Mouse (Mus musculus) testis, adult 2 months (tissue): ENCODE data around the gene Pbx4. TPM values are rescaled to one million over a fixed set of nuclear protein-coding genes. Genes with fewer than 3 reads are reported as not detected.

Source experiments
- H3K27ac ChIP-seq: fragments of 200-500 bp; 2 replicates; pipeline ENCODE4 v1.5.1; 2012; ENCODE audit warnings: low read depth, low read length; ENCODE audit not compliant: control insufficient read depth, insufficient read depth
- H3K27me3 ChIP-seq: fragments of 200-500 bp; 2 replicates; pipeline ENCODE4 v1.6.1; 2012; ENCODE audit warnings: mild to moderate bottlenecking, low read length, moderate library complexity; ENCODE audit not compliant: control insufficient read depth, insufficient read depth
- H3K36me3 ChIP-seq: fragments of 200-500 bp; 2 replicates; pipeline ENCODE4 v1.6.1; 2012; ENCODE audit warnings: mild to moderate bottlenecking, low read length; ENCODE audit not compliant: control insufficient read depth, insufficient read depth
- H3K4me1 ChIP-seq: fragments of 200-500 bp; 2 replicates; pipeline ENCODE4 v1.6.1; 2012; ENCODE audit warnings: low read length; ENCODE audit not compliant: control insufficient read depth, insufficient read depth
- H3K4me3 ChIP-seq: fragments of 200-500 bp; 2 replicates; pipeline ENCODE4 v1.5.1; 2012; ENCODE audit warnings: low read depth, mild to moderate bottlenecking, low read length, moderate library complexity, mixed read lengths; ENCODE audit not compliant: control insufficient read depth
- CTCF ChIP-seq: fragments of 200-500 bp; IDR thresholded peaks from 2 replicates; pipeline ENCODE4 v1.5.1; 2012; ENCODE audit warnings: low read depth, mild to moderate bottlenecking, inconsistent platforms, low read length, moderate library complexity; ENCODE audit not compliant: control insufficient read depth, insufficient read depth, insufficient replicate concordance
- POLR2A ChIP-seq: fragments of 200-500 bp; IDR thresholded peaks from 2 replicates; pipeline ENCODE4 v1.6.1; 2012; ENCODE audit warnings: low read depth, mild to moderate bottlenecking, inconsistent platforms, low read length, moderate library complexity; ENCODE audit not compliant: control insufficient read depth
- polyA plus RNA-seq: library from polyadenylated mRNA; depleted of rRNA; stranded (reverse); fragments of >200 nt; gene quantifications from 2 replicates; pipeline ENCODE4 v1.2.3, GENCODE M21; 2012

The Pbx4 gene
- polyA plus RNA-seq, 1 experiment: 187 TPM

DNA sequence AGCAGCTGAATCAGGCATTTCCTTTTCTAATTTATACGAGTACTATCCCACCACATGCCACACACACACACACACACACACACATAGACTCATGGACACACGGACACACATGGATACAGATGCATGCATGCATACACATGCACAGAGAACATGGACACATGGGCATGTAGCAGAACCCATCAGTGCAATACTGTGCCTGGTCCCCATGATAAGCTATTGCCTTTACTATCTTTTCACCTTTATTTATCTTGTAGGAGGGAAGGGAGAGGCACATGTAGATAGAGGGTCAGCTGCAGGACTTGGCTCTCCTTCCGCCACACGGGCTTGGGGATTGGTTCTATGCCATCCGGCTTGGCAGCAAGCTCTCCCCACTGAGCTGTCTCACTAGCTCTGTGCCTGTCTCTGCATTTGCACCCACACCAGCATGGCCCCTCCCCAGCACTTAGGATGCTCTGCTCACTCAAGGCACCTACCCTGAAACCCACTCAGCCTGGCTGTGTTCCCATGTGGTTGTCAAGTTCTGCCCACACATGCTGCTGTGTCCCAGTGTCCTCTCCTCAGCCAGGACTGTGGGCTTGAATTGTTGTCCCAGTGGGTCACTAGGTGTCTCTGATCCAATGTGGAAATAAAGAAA lies 31.2 kb downstream of the Pbx4 start:
- no peaks in the 10 kb centered on the region for H3K4me1 ChIP-seq
- H3K27ac ChIP-seq: no peak overlapping the region
- TF ChIP-seq POLR2A: no peak
- no peak for TF ChIP-seq CTCF
- H3K4me3 ChIP-seq: no peak overlapping the region
- H3K36me3 ChIP-seq: no peaks in the 10 kb centered on the region; the same call in 1 of the 2 replicates
- H3K27me3 ChIP-seq: no peaks in the 10 kb centered on the region

DNA sequence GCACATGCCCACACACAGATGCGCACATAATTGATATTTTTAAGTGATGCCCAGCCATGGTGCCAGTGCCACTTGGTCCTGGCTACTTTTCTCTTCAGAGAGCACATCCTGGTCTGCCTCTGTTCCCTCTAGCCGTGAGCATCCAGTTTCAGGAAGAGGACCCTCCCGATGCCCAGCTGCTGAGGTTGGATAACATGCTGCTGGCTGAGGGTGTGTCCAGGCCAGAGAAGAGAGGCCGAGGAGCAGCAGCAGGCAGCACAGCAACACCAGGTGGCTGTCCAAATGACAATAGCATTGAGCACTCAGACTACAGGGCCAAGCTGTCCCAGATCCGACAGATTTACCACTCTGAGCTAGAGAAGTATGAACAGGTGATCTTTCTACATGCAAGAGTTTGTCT lies 31.9 kb downstream of the Pbx4 start:
- Histone ChIP-seq H3K4me3 (no peak overlapping the region), H3K36me3 (no peaks in the 10 kb centered on the region; the same call in 1 of the 2 replicates), H3K27ac (no peak overlapping the region), H3K27me3 (no peaks in the 10 kb centered on the region), H3K4me1 (no peaks in the 10 kb centered on the region)
- no peak for TF ChIP-seq POLR2A
- no peak for TF ChIP-seq CTCF

DNA sequence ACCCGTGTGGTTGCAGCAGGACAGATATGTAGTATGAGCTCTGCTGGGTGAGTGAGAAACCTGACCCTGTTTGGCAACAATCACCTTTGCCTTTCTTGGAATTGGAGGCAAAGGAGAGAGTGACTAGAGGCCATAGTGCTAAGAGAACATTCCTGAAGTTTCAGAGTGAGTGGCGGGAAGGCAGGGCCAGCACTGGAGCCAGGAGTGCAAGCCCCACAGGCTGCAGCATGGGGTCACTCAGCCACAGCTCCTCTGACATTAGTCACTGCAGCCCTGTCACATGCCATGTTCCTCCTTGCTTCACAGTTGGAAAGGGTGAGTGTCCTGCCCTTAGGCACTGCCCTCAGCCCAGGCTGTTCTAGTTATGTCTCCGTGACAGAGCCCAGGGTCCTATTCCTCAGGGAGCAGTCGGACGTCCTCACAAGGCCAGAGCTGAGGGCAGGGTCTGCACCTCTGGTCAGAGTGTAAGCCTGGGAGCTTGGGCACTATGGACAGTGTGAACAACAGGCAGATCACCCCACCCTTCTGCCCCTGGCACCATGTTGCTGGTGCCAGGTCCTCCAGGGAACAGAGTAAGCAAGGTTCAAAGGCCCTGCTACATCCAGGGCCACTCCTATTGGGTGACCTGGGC lies 35.5 kb downstream of the Pbx4 start:
- Histone ChIP-seq H3K27ac (no peak overlapping the region), H3K4me1 (no peaks in the 10 kb centered on the region), H3K27me3 (no peaks in the 10 kb centered on the region), H3K4me3 (no peak overlapping the region), H3K36me3 (no peaks in the 10 kb centered on the region)
- TF ChIP-seq CTCF: no peak
- no peak for TF ChIP-seq POLR2A

DNA sequence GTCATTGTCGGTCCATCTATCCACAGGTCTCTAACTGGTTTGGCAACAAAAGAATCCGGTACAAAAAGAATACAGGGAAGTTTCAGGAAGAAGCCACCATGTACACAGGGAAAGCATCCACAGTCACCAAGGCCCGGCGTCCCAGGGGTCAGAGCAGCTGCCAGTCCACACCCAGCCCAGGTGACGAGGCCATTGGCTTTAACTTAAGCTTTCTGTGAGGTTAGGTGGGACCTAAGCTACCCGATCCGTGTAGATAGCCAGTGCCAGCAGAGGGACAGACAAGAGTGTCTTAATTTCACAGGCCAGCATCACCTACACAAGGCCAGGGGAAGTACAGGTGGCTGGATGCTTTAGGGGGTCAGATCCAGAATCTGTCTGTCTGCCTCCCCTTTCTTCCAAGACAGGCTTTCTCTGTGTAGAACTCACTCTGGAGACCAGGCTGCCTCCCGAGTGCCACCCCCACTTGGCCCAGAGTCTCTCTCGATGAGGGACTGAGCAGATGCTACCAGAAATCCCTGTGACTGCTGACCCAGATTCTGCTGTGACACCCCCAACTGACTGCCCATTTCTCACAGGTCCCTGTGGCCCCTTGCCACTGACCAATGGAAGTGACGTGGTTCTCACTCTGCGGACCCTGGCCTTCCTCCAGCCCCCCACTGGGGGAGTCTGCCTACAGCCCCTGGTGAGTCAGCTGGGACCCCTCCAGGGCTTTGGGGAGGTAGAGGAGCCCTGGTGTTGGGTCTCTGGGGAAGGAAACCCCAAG lies 37.9 kb downstream of the Pbx4 start:
- Histone ChIP-seq H3K27ac (no peak overlapping the region), H3K36me3 (no peaks in the 10 kb centered on the region), H3K4me3 (no peak overlapping the region), H3K27me3 (no peaks in the 10 kb centered on the region), H3K4me1 (no peaks in the 10 kb centered on the region)
- TF ChIP-seq CTCF (no peak), POLR2A (no peak)

DNA sequence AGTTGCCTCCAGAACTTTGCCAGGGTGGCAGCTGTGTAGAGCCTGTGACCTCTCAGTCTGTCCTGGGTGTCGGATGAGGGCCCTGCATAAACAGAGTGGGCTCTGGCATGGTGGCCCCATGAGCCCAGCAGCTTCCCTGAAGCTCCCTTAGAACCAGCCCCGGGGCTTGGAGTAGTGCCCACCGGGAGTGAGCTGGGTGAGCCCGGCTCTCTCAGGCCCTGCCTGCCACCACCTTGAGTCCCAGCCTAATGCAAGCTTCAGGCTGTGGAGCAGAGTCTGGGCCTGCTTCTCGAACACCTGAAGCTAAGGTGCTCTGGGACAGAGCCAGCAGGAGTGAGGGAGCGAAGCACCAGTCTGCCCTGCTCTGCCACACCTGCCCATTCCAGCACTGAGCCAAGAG lies 38.6 kb downstream of the Pbx4 start:
- H3K27me3 ChIP-seq: no peaks in the 10 kb centered on the region

DNA sequence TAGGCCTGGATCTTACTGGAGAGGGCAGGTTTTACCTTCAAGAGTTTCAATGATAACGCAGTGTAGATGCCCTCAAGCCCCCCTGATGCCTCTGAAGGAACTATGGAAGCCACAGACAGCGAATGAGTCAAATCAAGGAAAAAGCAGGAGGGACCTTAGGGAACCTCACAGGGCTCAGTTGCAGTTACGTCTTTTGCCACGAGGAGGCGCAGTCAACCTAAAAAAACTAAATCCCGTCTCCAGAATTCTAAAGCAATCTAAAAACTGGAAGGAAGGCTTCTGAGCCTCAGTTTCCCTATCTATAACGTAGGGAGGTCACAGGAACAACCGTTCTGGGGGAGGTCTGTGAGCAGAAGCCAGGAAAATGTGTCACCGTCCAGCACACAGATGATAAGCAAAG lies 41.9 kb downstream of the Pbx4 start:
- no peaks in the 10 kb centered on the region for H3K27me3 ChIP-seq

More for the DNA sequence above, 38.6 kb downstream of the Pbx4 start:
- TF ChIP-seq POLR2A: no peak
- no peak for TF ChIP-seq CTCF
- H3K4me1 ChIP-seq: no peaks in the 10 kb centered on the region
- H3K36me3 ChIP-seq: no peaks in the 10 kb centered on the region
- H3K4me3 ChIP-seq: no peak overlapping the region
- H3K27ac ChIP-seq: no peak overlapping the region

DNA sequence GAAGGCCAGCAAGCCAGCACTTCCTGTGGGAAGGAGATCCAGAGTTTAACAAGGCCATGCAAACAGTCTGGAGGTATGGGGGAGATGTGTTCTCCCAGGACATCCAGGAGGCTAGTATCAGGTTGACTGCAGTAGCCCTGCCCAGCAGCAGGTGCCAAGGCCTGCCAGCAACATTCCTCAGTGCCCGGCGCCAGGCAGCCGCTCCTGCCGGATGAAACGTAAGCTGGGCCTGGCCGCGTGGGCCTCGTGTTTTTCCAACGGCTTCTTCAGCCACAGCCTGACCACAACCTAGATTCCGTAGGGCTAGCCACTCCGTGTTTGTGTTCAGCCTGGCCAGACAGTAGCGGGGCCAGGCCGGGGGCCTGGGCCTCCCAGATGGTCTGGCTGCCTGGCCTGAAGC lies 42.4 kb downstream of the Pbx4 start:
- H3K36me3 ChIP-seq: no peaks in the 10 kb centered on the region
- TF ChIP-seq CTCF (no peak), POLR2A (no peak)
- no peaks in the 10 kb centered on the region for H3K4me1 ChIP-seq
- no peak overlapping the region for H3K27ac ChIP-seq
- H3K4me3 ChIP-seq: no peak overlapping the region
- H3K27me3 ChIP-seq: no peaks in the 10 kb centered on the region

More for the DNA sequence above, 41.9 kb downstream of the Pbx4 start:
- H3K27ac ChIP-seq: no peak overlapping the region
- no peak overlapping the region for H3K4me3 ChIP-seq
- H3K4me1 ChIP-seq: no peaks in the 10 kb centered on the region
- peak; percentile 39; the same call in 1 of the 2 replicates for TF ChIP-seq CTCF
- no peak for TF ChIP-seq POLR2A
- H3K36me3 ChIP-seq: no peaks in the 10 kb centered on the region
